Mouse (Mus musculus) neural tube, embryonic 12.5 days (tissue): ENCODE data around the gene Gbf1. TPM values are rescaled to one million over a fixed set of nuclear protein-coding genes. Genes with fewer than 3 reads are reported as not detected.

Experiments used
- ATAC-seq: fragments of 200-750 bp; cut with Nextera tagmentation; 2 replicates; pipeline ENCODE4 v1.8.0; 2017; ENCODE audit warnings: low read depth, mild to moderate bottlenecking, moderate TSS enrichment, moderate library complexity; ENCODE audit not compliant: low FRiP score
- H3K27ac ChIP-seq: fragments of 300-500 bp; sonication (generic); 2 replicates; pipeline ENCODE4 v1.5.1; 2016
- H3K27me3 ChIP-seq: fragments of 300-500 bp; sonication (generic); replicated peaks from 2 replicates; pipeline ENCODE4 v1.6.1; 2016; ENCODE audit warnings: mild to moderate bottlenecking
- H3K36me3 ChIP-seq: fragments of 300-500 bp; sonication (generic); 2 replicates; pipeline ENCODE4 v1.6.1; 2016; ENCODE audit warnings: mild to moderate bottlenecking
- H3K4me1 ChIP-seq: fragments of 300-500 bp; sonication (generic); 2 replicates; pipeline ENCODE4 v1.6.1; 2016
- H3K4me2 ChIP-seq: fragments of 300-500 bp; sonication (generic); replicated peaks from 2 replicates; pipeline ENCODE4 v1.6.1; 2016; ENCODE audit warnings: mild to moderate bottlenecking
- H3K4me3 ChIP-seq: fragments of 300-500 bp; sonication (generic); 2 replicates; pipeline ENCODE4 v1.5.1; 2016
- H3K9ac ChIP-seq: fragments of 300-500 bp; sonication (generic); 2 replicates; pipeline ENCODE4 v1.6.1; 2016; ENCODE audit warnings: mild to moderate bottlenecking
- H3K9me3 ChIP-seq: fragments of 300-500 bp; sonication (generic); 2 replicates; pipeline ENCODE4 v1.6.1; 2016; ENCODE audit warnings: mild to moderate bottlenecking
- WGBS: fragments of 180-500 bp; shearing (Covaris S2); methylation state at CpG from one replicate; pipeline ENCODE4 v1.1.7; 2016; 5-methylcytosine and 5-hydroxymethylcytosine counted together
- polyA plus RNA-seq: library from polyadenylated mRNA; unstranded; fragments of >200 nt; fragmentation: Nextera tagmentation; extraction: Ambion mirVana; gene quantifications from 2 replicates; pipeline ENCODE4 v1.2.1, GENCODE M21; 2016

Gbf1 gene
- polyA plus RNA-seq, 1 experiment from 2014 or later, result 72.8 TPM

- no peaks in the 10 kb centered on the region for H3K9me3 ChIP-seq
- no peak for ATAC-seq
- peak within 1 kb of the TSS; percentile 16; the same call in 1 of the 2 replicates for H3K4me3 ChIP-seq
- H3K4me1 ChIP-seq, result peaks cover 16% of the 10 kb centered on the region
- H3K27me3 ChIP-seq, result peaks cover 70% of the 10 kb centered on the region
- no peaks in the 10 kb centered on the region for H3K36me3 ChIP-seq
- peak within 1 kb of the TSS; percentile 41; the same call in 1 of the 2 replicates for H3K4me2 ChIP-seq
- no peak within 1 kb of the TSS for H3K27ac ChIP-seq
- H3K9ac ChIP-seq, result no peak within 1 kb of the TSS
- WGBS, result 3% methylated on average over 31 of the region's 31 CpGs
Observed at GRCm38 (mm10) chr19:46131694-46132525, 20.4 kb upstream of the Gbf1 start, which contains the start of gene Elovl3. TSS of gene Elovl3 (plus strand) at chr19:46131897.

GRCm38 (mm10) chr19:46132577-46132976 lies 19.7 kb upstream of the Gbf1 start:
- H3K36me3 ChIP-seq, result no peaks in the 10 kb centered on the region
- no peak overlapping the region for H3K27ac ChIP-seq
- peaks cover 77% of the 10 kb centered on the region for H3K27me3 ChIP-seq
- WGBS, result 57% methylated on average over 6 of the region's 6 CpGs
- H3K9me3 ChIP-seq, result no peaks in the 10 kb centered on the region
- H3K4me3 ChIP-seq, result no peak overlapping the region
- H3K4me2 ChIP-seq, result no peak overlapping the region
- no peak overlapping the region for H3K9ac ChIP-seq
- H3K4me1 ChIP-seq, result peaks cover 19% of the 10 kb centered on the region
- no peak for ATAC-seq

- peaks cover 89% of the 10 kb centered on the region for H3K27me3 ChIP-seq
- ATAC-seq, result peak; percentile 48; the same call in 1 of the 2 replicates
- WGBS, result under 1% methylated on average over 12 of the region's 12 CpGs
- no peaks in the 10 kb centered on the region for H3K36me3 ChIP-seq
- H3K9me3 ChIP-seq, result no peaks in the 10 kb centered on the region
- peak overlapping the region; percentile 47 for H3K4me3 ChIP-seq
- H3K27ac ChIP-seq, result no peak overlapping the region
- peak overlapping the region; percentile 94 for H3K4me2 ChIP-seq
- peaks cover 19% of the 10 kb centered on the region for H3K4me1 ChIP-seq
- peak overlapping the region; percentile 45 for H3K9ac ChIP-seq
Observed at GRCm38 (mm10) chr19:46135297-46135696, 17.0 kb upstream of the Gbf1 start.

- peak overlapping the region; percentile 94 for H3K4me2 ChIP-seq
- H3K36me3 ChIP-seq, result no peaks in the 10 kb centered on the region
- ATAC-seq, result peak; percentile 65
- H3K9ac ChIP-seq, result peak overlapping the region; percentile 45
- H3K9me3 ChIP-seq, result no peaks in the 10 kb centered on the region
- WGBS, result under 1% methylated on average over 79 of the region's 79 CpGs
- peaks cover 25% of the 10 kb centered on the region for H3K4me1 ChIP-seq
- peaks cover 83% of the 10 kb centered on the region for H3K27me3 ChIP-seq
- no peak overlapping the region for H3K27ac ChIP-seq
- H3K4me3 ChIP-seq, result peak overlapping the region; percentile 47
Observed at GRCm38 (mm10) chr19:46135789-46136638, 16.3 kb upstream of the Gbf1 start.

GRCm38 (mm10) chr19:46136639-46137580 lies 15.4 kb upstream of the Gbf1 start:
- H3K36me3 ChIP-seq, result no peaks in the 10 kb centered on the region
- WGBS, result 2% methylated on average over 49 of the region's 49 CpGs
- peak overlapping the region; percentile 45 for H3K9ac ChIP-seq
- H3K4me3 ChIP-seq, result peak overlapping the region; percentile 47
- H3K4me2 ChIP-seq, result peak overlapping the region; percentile 94
- peaks cover 28% of the 10 kb centered on the region for H3K4me1 ChIP-seq
- H3K9me3 ChIP-seq, result no peaks in the 10 kb centered on the region
- H3K27me3 ChIP-seq, result peaks cover 76% of the 10 kb centered on the region
- no peak overlapping the region for H3K27ac ChIP-seq
- peak; percentile 31; the same call in 1 of the 2 replicates for ATAC-seq

- no peak overlapping the region for H3K4me3 ChIP-seq
- no peaks in the 10 kb centered on the region for H3K9me3 ChIP-seq
- peaks cover 28% of the 10 kb centered on the region for H3K4me1 ChIP-seq
- H3K4me2 ChIP-seq, result 0 out of 2 replicates have a peak overlapping the region, but pooled peaks have one; percentile 24
- no peak overlapping the region for H3K27ac ChIP-seq
- no peak for ATAC-seq
- H3K9ac ChIP-seq, result no peak overlapping the region
- peaks cover 76% of the 10 kb centered on the region for H3K27me3 ChIP-seq
- H3K36me3 ChIP-seq, result no peaks in the 10 kb centered on the region
- WGBS, result 69% methylated on average over 2 of the region's 2 CpGs
Observed at GRCm38 (mm10) chr19:46140324-46140723, 12.0 kb upstream of the Gbf1 start.

- no peak for ATAC-seq
- Histone ChIP-seq H3K4me3 (no peak overlapping the region), H3K9me3 (no peaks in the 10 kb centered on the region), H3K4me2 (peak overlapping the region; percentile 24; the same call in 1 of the 2 replicates), H3K4me1 (peaks cover 20% of the 10 kb centered on the region), H3K36me3 (no peaks in the 10 kb centered on the region), H3K27ac (no peak overlapping the region), H3K9ac (no peak overlapping the region), H3K27me3 (peaks cover 76% of the 10 kb centered on the region)
- WGBS, result 20% methylated on average over 6 of the region's 6 CpGs
Observed at GRCm38 (mm10) chr19:46141091-46141490, 11.2 kb upstream of the Gbf1 start.

GRCm38 (mm10) chr19:46147511-46148371 lies 4.6 kb upstream of the Gbf1 start, which contains the start of gene Pitx3:
TSS of gene Pitx3 (minus strand) at chr19:46148326.
- no peak within 1 kb of the TSS; the same call in 1 of the 2 replicates for H3K9ac ChIP-seq
- no peaks in the 10 kb centered on the region for H3K36me3 ChIP-seq
- H3K27ac ChIP-seq, result no peak within 1 kb of the TSS
- peak within 1 kb of the TSS; percentile 87 for H3K4me2 ChIP-seq
- H3K9me3 ChIP-seq, result no peaks in the 10 kb centered on the region
- under 1% methylated on average over 47 of the region's 47 CpGs for WGBS
- ATAC-seq, result no peak; the same call in 1 of the 2 replicates
- H3K4me1 ChIP-seq, result peaks cover 18% of the 10 kb centered on the region
- peaks cover 82% of the 10 kb centered on the region for H3K27me3 ChIP-seq
- H3K4me3 ChIP-seq, result peak within 1 kb of the TSS; percentile 40

- H3K4me1 ChIP-seq, result peaks cover 24% of the 10 kb centered on the region
- no peak overlapping the region for H3K27ac ChIP-seq
- ATAC-seq, result peak; percentile 31
- under 1% methylated on average over 27 of the region's 27 CpGs for WGBS
- H3K9ac ChIP-seq, result no peak overlapping the region; the same call in 1 of the 2 replicates
- H3K36me3 ChIP-seq, result no peaks in the 10 kb centered on the region
- peak overlapping the region; percentile 87 for H3K4me2 ChIP-seq
- no peaks in the 10 kb centered on the region for H3K9me3 ChIP-seq
- peaks cover 76% of the 10 kb centered on the region for H3K27me3 ChIP-seq
- H3K4me3 ChIP-seq, result peak overlapping the region; percentile 40
Observed at GRCm38 (mm10) chr19:46148372-46148760, 3.9 kb upstream of the Gbf1 start.

- Histone ChIP-seq H3K36me3 (no peaks in the 10 kb centered on the region), H3K27me3 (peaks cover 69% of the 10 kb centered on the region), H3K4me3 (no peak overlapping the region; the same call in 1 of the 2 replicates), H3K4me2 (peak overlapping the region; percentile 87), H3K27ac (no peak overlapping the region), H3K9me3 (no peaks in the 10 kb centered on the region), H3K4me1 (peaks cover 31% of the 10 kb centered on the region), H3K9ac (no peak overlapping the region)
- no peak for ATAC-seq
- 25% methylated on average over 12 of the region's 12 CpGs for WGBS
Observed at GRCm38 (mm10) chr19:46149091-46149490, 3.2 kb upstream of the Gbf1 start.
